Mouse (Mus musculus): Measurements from ENCODE around the gene Uvssa.
A peak's percentile ranks its signal among the peaks of the same experiment; 100 is the strongest.
"Not testable (repeated sequence)": the region's sequence is repeated elsewhere in the genome, so short reads cannot be mapped to it uniquely, and the experiment has no call there.

The Uvssa gene

GRCm38 (mm10) chr5:33378302-33378854 lies at the start of gene Uvssa:
Gene Uvssa, plus strand, starts transcription at chr5:33378549.
- DNase-seq (ENCODE audit: low spot score), result peak; percentile 99

- DNase-seq (ENCODE audit: low spot score), result no peak
Observed at GRCm38 (mm10) chr5:33334381-33335272, 43.7 kb upstream of the Uvssa start.

GRCm38 (mm10) chr5:33335273-33335976 lies 42.9 kb upstream of the Uvssa start, which contains the start of gene Maea:
Gene Maea, plus strand, starts transcription at chr5:33335509.
- DNase-seq (ENCODE audit: low spot score), result peak; percentile 88

GRCm38 (mm10) chr5:33335977-33336360 lies 42.4 kb upstream of the Uvssa start:
- DNase-seq (ENCODE audit: low spot score), result no peak

GRCm38 (mm10) chr5:33337206-33337605 lies 41.1 kb upstream of the Uvssa start:
- DNase-seq (ENCODE audit: low spot score), result no peak

GRCm38 (mm10) chr5:33341165-33341564 lies 37.2 kb upstream of the Uvssa start:
- DNase-seq (ENCODE audit: low spot score), result no peak

- DNase-seq (ENCODE audit: low spot score), result not testable (repeated sequence)
Observed at GRCm38 (mm10) chr5:33342248-33342647, 36.1 kb upstream of the Uvssa start.

- DNase-seq (ENCODE audit: low spot score), result no peak
Observed at GRCm38 (mm10) chr5:33342821-33343220, 35.5 kb upstream of the Uvssa start.

- no peak for DNase-seq (ENCODE audit: low spot score)
Observed at GRCm38 (mm10) chr5:33343571-33343970, 34.8 kb upstream of the Uvssa start.

- DNase-seq (ENCODE audit: low spot score), result no peak
Observed at GRCm38 (mm10) chr5:33344070-33344469, 34.3 kb upstream of the Uvssa start.

- no peak for DNase-seq (ENCODE audit: low spot score)
Observed at GRCm38 (mm10) chr5:33347620-33348019, 30.7 kb upstream of the Uvssa start.

GRCm38 (mm10) chr5:33349205-33349604 lies 29.1 kb upstream of the Uvssa start:
- no peak for DNase-seq (ENCODE audit: low spot score)

- no peak for DNase-seq (ENCODE audit: low spot score)
Observed at GRCm38 (mm10) chr5:33349706-33350105, 28.6 kb upstream of the Uvssa start.

- DNase-seq (ENCODE audit: low spot score), result no peak
Observed at GRCm38 (mm10) chr5:33351556-33352272, 26.6 kb upstream of the Uvssa start.

GRCm38 (mm10) chr5:33352273-33352645 lies 26.1 kb upstream of the Uvssa start:
- no peak for DNase-seq (ENCODE audit: low spot score)

GRCm38 (mm10) chr5:33353011-33353410 lies 25.3 kb upstream of the Uvssa start:
- DNase-seq (ENCODE audit: low spot score), result no peak

- DNase-seq (ENCODE audit: low spot score), result no peak
Observed at GRCm38 (mm10) chr5:33357494-33357893, 20.9 kb upstream of the Uvssa start.

- DNase-seq (ENCODE audit: low spot score), result no peak
Observed at GRCm38 (mm10) chr5:33358467-33358866, 19.9 kb upstream of the Uvssa start.

GRCm38 (mm10) chr5:33363263-33363662 lies 15.1 kb upstream of the Uvssa start:
- no peak for DNase-seq (ENCODE audit: low spot score)

- no peak for DNase-seq (ENCODE audit: low spot score)
Observed at GRCm38 (mm10) chr5:33368651-33369050, 9.7 kb upstream of the Uvssa start.

- DNase-seq (ENCODE audit: low spot score), result peak; percentile 16
Observed at GRCm38 (mm10) chr5:33371137-33371536, 7.2 kb upstream of the Uvssa start.

GRCm38 (mm10) chr5:33371668-33372067 lies 6.7 kb upstream of the Uvssa start:
- DNase-seq (ENCODE audit: low spot score), result no peak

All from urinary bladder, postnatal 25 days (tissue).